Mouse (Mus musculus): ENCODE data around the gene Fbxw8. TPM values are rescaled to one million over a fixed set of nuclear protein-coding genes. Genes with fewer than 3 reads are reported as not detected.

The Fbxw8 gene
- polyA plus RNA-seq, 1 experiment from 2014 or later = 35.0 TPM

DNA sequence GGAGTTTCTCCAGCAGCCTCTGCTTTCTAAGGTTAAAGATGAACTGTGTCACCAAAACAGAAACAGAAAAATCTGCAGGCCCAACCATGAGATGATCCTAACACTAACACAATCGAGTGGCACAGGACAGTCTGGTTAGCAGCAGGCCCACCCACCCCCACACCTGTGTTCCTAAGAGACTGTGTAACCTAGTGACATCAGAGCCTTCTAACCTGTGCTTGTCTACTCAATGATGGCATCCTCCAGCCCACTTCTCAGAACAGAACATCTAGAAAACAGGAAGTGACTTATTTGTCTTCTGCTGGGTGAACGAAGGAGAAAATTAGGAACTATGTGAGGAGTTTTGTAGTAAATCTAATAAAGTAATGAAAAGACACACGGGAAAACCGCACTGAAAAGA is 33.3 kb downstream of the Fbxw8 start:
- H3K27me3 ChIP-seq (replicated peaks; ENCODE audit: low read depth, poor library complexity, severe bottlenecking) = no peaks in the 10 kb centered on the region
- H3K27ac ChIP-seq (replicated peaks) = no peak overlapping the region
- 85% methylated on average over 4 of the region's 4 CpGs for WGBS
- DNase-seq (ENCODE audit: low spot score) = no peak
- peaks cover 30% of the 10 kb centered on the region for H3K4me1 ChIP-seq
- H3K9me3 ChIP-seq = no peaks in the 10 kb centered on the region
- H3K4me3 ChIP-seq = no peak overlapping the region
- peaks cover 73% of the 10 kb centered on the region for H3K36me3 ChIP-seq (replicated peaks)

DNA sequence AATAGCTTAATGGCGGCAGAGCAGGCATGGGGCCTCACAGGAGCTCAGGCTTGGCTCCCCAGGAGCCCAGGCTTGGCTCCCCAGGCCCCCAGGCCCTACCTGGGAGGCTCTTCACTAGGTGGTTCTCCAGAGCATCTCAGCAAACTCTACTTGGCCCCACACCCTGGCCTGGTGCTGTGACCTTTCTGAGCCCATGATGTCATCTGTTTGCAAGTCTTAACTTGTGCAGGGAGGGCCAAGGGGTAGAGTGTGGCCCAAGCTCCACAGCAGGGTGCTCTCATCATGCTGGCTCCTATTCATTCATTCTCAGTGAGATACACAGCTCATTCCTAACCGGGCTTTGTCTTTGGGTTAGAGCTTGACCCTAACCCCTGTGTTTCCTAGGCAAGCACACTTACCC is 34.6 kb downstream of the Fbxw8 start:
- no peak overlapping the region for H3K4me3 ChIP-seq
- no peak overlapping the region; the same call in 1 of the 2 replicates for H3K27ac ChIP-seq (replicated peaks)
- peaks cover 30% of the 10 kb centered on the region for H3K4me1 ChIP-seq
- WGBS = 44% methylated on average over 2 of the region's 2 CpGs
- H3K36me3 ChIP-seq (replicated peaks) = peaks cover 73% of the 10 kb centered on the region
- no peak for DNase-seq (ENCODE audit: low spot score)
- no peaks in the 10 kb centered on the region for H3K9me3 ChIP-seq
- H3K27me3 ChIP-seq (replicated peaks; ENCODE audit: low read depth, poor library complexity, severe bottlenecking) = no peaks in the 10 kb centered on the region

DNA sequence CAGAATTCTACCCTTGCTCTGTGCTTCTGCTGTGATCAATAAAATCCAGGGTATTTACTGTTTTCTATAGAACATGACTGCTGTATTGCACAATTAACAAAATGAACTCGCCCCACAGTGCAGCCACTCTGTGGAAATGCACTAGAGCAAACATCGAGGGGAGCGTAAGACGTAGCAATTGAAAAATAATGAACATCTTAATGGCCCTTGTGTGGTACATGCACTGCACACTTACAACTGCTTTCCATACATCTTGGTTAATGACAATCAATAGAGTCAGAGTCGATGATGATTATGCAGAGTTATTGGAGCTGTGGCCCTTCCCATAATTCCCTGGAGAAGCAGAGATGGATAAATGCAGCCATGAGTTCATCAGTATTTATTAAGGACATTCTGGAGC is 36.3 kb downstream of the Fbxw8 start:
- Histone ChIP-seq H3K36me3 (replicated peaks) (peaks cover 67% of the 10 kb centered on the region), H3K4me3 (no peak overlapping the region), H3K9me3 (no peaks in the 10 kb centered on the region), H3K4me1 (peaks cover 30% of the 10 kb centered on the region), H3K27ac (replicated peaks) (no peak overlapping the region), H3K27me3 (replicated peaks; ENCODE audit: low read depth, poor library complexity, severe bottlenecking) (no peaks in the 10 kb centered on the region)
- no peak for DNase-seq (ENCODE audit: low spot score)
- WGBS = 93% methylated on average over 5 of the region's 5 CpGs

DNA sequence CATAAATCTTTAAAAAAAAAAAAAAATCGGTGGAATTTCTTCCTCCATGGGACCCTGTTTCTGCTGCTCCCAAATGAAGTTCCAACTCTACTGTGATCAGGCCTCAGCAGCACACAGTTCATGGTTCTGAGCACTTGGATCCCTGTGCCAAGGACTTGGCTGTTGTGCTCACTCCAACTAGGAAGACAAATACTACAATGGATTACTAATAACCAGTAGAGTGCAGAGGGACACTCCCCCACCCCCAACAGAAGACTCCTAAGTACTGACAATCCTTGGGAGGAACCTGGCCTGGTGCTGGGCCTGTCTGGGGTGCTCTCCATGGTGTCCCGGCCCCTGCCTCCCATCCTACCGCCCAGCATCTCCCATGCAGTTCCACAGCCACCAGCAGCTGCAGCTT is 36.9 kb downstream of the Fbxw8 start:
- peaks cover 25% of the 10 kb centered on the region for H3K4me1 ChIP-seq
- no peaks in the 10 kb centered on the region for H3K9me3 ChIP-seq
- 75% methylated on average over 3 of the region's 3 CpGs for WGBS
- no peak overlapping the region for H3K27ac ChIP-seq (replicated peaks)
- no peak overlapping the region for H3K4me3 ChIP-seq
- no peak for DNase-seq (ENCODE audit: low spot score)
- H3K36me3 ChIP-seq (replicated peaks) = peaks cover 66% of the 10 kb centered on the region
- no peaks in the 10 kb centered on the region for H3K27me3 ChIP-seq (replicated peaks; ENCODE audit: low read depth, poor library complexity, severe bottlenecking)

DNA sequence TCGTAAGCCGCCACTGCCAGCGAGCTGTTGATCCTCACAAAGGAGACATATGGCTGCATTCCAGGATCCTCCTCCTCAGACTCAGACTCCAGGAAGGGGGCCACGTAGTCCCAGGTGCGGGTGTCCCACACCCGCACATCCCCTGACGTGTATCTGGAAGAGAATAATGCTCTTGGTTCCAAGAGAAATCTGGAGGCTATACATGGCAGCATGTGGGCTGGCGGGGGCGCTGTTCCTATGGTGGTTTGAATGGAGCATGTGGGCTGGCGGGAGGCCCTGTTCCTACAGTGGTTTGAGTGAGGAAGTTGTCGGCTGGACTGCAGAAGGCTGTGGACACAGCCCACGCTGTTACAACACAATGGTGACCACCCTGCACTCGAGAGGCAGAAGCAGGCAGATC is 41.6 kb downstream of the Fbxw8 start:
- no peak for DNase-seq (ENCODE audit: low spot score)
- Histone ChIP-seq H3K27ac (replicated peaks) (no peak overlapping the region), H3K9me3 (no peaks in the 10 kb centered on the region), H3K27me3 (replicated peaks; ENCODE audit: low read depth, poor library complexity, severe bottlenecking) (no peaks in the 10 kb centered on the region), H3K4me1 (no peaks in the 10 kb centered on the region), H3K4me3 (no peak overlapping the region), H3K36me3 (replicated peaks) (peaks cover 85% of the 10 kb centered on the region)
- 88% methylated on average over 13 of the region's 13 CpGs for WGBS

DNA sequence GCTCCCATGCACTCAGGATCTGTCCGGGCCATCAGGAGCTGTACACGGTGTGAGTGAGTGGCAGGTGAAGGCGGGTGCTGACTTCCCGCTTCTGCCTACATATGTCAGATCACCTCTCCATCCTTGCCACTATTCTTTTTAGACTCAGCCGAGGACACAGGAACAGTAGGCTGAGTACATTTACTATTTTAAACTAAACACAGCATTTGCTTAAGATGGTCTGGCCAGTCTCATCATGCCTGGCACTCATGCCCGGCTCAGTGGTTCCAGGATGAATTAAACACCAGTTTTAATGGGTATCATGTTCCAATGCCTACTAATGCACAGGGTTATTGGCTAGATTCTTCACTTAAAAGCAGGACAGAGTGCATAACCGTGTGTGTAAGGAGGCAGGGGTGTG is 42.2 kb downstream of the Fbxw8 start:
- no peak for DNase-seq (ENCODE audit: low spot score)
- peaks cover 87% of the 10 kb centered on the region for H3K36me3 ChIP-seq (replicated peaks)
- 94% methylated on average over 7 of the region's 7 CpGs for WGBS

DNA sequence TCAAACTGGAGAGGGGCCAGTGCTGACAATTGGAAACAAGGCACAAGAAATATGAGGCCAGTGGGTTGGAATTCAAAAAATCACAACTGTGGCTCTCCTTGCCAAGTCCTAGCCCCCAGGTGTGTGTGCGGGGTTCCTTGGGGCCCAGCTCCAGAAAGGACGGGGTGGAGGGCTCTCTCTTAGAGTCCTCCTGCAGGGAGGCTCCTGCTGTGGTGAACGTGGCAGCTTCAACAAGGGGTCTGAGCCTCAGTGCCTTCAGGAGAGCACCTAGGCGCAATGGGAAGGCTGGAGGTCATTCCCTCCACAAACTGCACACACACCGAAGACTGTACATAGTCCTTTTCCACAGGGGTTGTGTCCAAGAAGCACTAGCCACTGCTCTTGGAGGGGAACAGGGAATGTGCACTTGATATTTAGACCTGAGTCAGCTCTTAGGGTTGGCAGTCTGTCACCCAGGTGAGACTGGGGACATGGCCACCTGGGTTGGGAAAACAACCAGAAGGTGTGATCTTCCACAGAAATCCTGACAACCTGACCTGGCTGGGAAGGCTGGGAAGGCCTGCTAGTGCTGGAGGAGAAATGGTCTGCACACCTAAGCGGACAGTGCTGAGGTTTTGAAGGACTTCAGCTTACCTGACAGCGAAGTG is 46.3 kb downstream of the Fbxw8 start:
- Histone ChIP-seq H3K9me3 (no peaks in the 10 kb centered on the region), H3K27me3 (replicated peaks; ENCODE audit: low read depth, poor library complexity, severe bottlenecking) (no peaks in the 10 kb centered on the region), H3K4me3 (no peak overlapping the region), H3K36me3 (replicated peaks) (peaks cover 91% of the 10 kb centered on the region), H3K4me1 (no peaks in the 10 kb centered on the region), H3K27ac (replicated peaks) (no peak overlapping the region)
- 89% methylated on average over 7 of the region's 7 CpGs for WGBS
- DNase-seq (ENCODE audit: low spot score) = no peak

More for the DNA sequence above, 42.2 kb downstream of the Fbxw8 start:
- Histone ChIP-seq H3K27ac (replicated peaks) (no peak overlapping the region), H3K9me3 (no peaks in the 10 kb centered on the region), H3K27me3 (replicated peaks; ENCODE audit: low read depth, poor library complexity, severe bottlenecking) (no peaks in the 10 kb centered on the region), H3K4me1 (no peaks in the 10 kb centered on the region), H3K4me3 (no peak overlapping the region)

DNA sequence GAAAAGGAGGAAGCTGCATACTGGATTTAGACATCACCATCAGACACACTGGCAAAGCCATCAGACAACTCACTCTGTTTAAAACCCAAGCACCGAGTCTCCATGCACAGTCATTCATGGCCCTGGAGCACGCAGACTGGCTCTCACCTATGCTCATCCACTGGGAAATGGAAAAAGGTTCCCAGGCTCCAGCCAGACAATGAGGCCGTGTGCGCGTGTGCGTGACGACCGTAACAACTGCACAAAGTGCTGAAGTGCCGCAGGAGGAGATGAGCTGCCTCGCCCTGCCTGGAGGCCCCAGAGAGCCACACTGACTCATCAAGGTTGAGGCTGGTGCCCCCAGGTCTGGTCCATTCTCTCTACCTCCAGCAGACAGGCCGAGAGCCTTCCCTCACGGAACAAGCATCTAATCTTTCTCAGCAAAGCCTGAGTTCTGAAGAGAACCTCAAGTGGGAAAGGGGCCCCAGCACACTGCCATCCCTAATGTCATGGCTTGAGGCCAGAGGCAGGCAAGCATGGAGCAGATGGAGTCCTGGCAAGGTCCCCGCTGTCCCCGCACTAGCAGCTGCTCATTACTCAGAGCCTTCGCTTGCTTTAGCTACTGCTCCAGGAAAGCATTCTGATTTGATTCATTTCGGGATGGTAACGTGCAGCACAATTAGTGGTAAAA is 47.0 kb downstream of the Fbxw8 start:
- WGBS = 93% methylated on average over 17 of the region's 17 CpGs
- Histone ChIP-seq H3K27ac (replicated peaks) (no peak overlapping the region), H3K27me3 (replicated peaks; ENCODE audit: low read depth, poor library complexity, severe bottlenecking) (no peaks in the 10 kb centered on the region), H3K9me3 (no peaks in the 10 kb centered on the region), H3K4me3 (no peak overlapping the region), H3K4me1 (no peaks in the 10 kb centered on the region), H3K36me3 (replicated peaks) (peaks cover 90% of the 10 kb centered on the region)
- no peak for DNase-seq (ENCODE audit: low spot score)

DNA sequence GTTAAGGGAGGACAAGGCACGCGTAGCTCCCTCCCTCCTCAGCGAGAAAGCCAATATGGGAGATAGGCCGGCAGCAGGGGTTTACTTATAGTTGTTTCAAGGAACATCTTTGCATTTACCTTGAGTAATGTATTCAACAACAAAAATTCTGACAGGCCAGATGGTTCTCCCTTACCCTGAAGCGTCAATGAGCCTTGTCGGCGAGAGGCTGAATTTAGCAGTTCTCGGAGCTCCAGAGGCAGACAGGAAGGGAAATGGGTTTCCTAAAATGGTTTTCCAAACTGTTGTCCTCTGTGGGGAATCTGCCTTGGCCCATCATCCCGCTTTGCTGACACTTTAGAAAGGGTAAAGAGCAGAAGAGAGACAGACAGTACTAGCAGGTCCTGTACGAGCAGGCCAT is 48.6 kb downstream of the Fbxw8 start:
- peaks cover 78% of the 10 kb centered on the region for H3K36me3 ChIP-seq (replicated peaks)

DNA sequence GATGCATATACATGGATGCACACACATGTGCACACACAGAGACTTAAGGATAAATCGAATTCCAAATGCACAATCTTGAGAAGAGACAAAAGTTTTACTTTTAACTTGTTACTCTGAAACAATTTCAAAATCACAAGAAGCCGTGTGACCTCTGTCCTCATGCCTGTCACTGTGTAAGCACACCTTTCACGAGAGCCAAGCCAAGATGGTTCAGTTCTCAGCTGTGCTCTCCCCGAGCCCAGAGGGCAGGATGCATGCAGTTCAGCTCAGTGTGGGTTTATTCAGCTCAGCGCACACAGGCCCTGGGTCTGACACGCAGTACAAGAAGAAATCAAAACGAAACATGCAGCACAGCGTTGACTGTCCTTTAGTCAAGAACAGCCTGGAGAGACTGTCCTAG is 49.7 kb downstream of the Fbxw8 start:
- H3K4me1 ChIP-seq = peaks cover 2% of the 10 kb centered on the region
- no peak for DNase-seq (ENCODE audit: low spot score)
- H3K4me3 ChIP-seq = no peak overlapping the region
- H3K9me3 ChIP-seq = no peaks in the 10 kb centered on the region
- H3K36me3 ChIP-seq (replicated peaks) = peaks cover 69% of the 10 kb centered on the region
- 89% methylated on average over 8 of the region's 8 CpGs for WGBS
- H3K27me3 ChIP-seq (replicated peaks; ENCODE audit: low read depth, poor library complexity, severe bottlenecking) = no peaks in the 10 kb centered on the region
- H3K27ac ChIP-seq (replicated peaks) = no peak overlapping the region

More for the DNA sequence above, 48.6 kb downstream of the Fbxw8 start:
- Histone ChIP-seq H3K4me3 (no peak overlapping the region), H3K27me3 (replicated peaks; ENCODE audit: low read depth, poor library complexity, severe bottlenecking) (no peaks in the 10 kb centered on the region), H3K4me1 (no peaks in the 10 kb centered on the region), H3K27ac (replicated peaks) (no peak overlapping the region), H3K9me3 (no peaks in the 10 kb centered on the region)
- no peak for DNase-seq (ENCODE audit: low spot score)
- WGBS = 96% methylated on average over 10 of the region's 10 CpGs

DNA sequence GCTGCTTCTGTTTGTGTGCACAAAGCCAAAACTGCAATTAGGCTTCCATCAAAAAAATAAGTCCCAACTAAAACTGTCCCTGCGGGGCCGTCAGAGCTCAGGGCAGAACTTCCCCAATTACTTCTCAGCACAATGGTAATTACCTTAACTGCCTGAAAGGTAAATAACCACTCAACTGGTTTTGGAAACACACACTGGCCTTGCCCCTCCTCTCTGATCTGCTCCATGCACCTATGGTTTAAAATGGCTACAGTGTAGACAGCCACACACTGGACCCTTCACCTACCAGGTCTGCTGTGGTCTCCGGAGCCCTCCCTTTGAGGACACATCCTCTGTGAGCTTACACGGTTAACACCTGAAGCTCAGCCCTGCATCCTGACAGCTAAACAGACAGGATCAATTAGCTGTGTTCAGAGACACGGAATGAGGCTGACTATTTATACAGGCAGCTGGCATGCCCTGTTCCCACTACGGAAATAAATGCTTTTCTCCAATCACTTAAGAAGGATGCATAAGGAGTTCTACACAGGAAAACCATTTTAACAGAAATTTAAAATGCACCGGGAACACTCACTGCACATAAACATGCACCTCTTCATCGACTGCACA is 55.3 kb downstream of the Fbxw8 start:
- H3K9me3 ChIP-seq = no peaks in the 10 kb centered on the region
- DNase-seq (ENCODE audit: low spot score) = no peak
- H3K4me1 ChIP-seq = peaks cover 25% of the 10 kb centered on the region
- 72% methylated on average over 8 of the region's 8 CpGs for WGBS
- no peak overlapping the region for H3K27ac ChIP-seq (replicated peaks)
- H3K4me3 ChIP-seq = no peak overlapping the region
- H3K27me3 ChIP-seq (replicated peaks; ENCODE audit: low read depth, poor library complexity, severe bottlenecking) = no peaks in the 10 kb centered on the region
- H3K36me3 ChIP-seq (replicated peaks) = peaks cover 52% of the 10 kb centered on the region

DNA sequence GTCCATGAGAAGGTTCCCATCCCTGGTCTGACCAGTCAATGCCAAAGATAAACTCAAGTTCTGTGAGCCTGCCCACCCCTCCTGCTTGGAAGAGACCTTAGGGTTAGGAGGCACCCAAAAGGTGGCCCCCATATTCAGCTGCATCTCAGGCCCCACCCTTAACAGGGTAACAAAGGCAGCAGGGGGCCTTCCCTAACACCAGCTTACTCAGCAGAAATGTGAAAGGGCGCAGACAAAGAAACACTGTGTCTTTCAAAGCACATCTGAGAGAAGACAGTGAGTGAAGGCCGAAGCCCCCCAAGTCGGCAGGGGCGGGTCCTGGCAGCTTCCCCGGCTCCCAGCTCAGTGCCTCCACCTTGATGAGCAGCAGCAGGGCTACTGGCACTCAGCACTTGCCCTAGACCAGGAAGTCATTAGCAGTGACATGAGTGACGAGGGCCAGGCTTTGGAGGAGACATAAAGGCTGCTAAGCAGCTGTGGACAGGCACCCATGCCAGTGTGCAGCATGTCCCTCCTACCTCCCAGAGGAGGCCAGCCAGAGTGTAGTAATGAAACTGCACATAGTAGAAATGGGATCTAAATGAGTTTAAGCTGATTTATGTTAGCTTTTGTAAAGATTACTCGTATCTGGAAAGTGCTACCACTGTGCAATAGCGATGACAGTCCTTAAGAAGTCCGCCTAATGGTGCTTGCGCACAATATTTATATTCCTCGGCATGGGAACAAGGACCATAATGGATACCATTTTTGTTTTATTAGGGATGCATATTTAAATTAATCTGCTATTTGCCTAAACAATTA is 56.0 kb downstream of the Fbxw8 start:
- WGBS = 75% methylated on average over 11 of the region's 11 CpGs
- H3K27me3 ChIP-seq (replicated peaks; ENCODE audit: low read depth, poor library complexity, severe bottlenecking) = no peaks in the 10 kb centered on the region
- H3K36me3 ChIP-seq (replicated peaks) = peaks cover 56% of the 10 kb centered on the region
- peak overlapping the region; percentile 46 for H3K27ac ChIP-seq (replicated peaks)
- H3K9me3 ChIP-seq = no peaks in the 10 kb centered on the region
- H3K4me3 ChIP-seq = no peak overlapping the region
- H3K4me1 ChIP-seq = peaks cover 25% of the 10 kb centered on the region
- peak; percentile 51 for DNase-seq (ENCODE audit: low spot score)

Data from embryonic facial prominence, embryonic 10.5 days (tissue).